Mouse (Mus musculus): ENCODE measurements at regions not wholly inside any gene's neighbourhood (a gene's known extent, or its start where the extent isn't known, plus 50 kb on each side); places are given as distances from the start of the nearest gene placed in this dataset.

DNA sequence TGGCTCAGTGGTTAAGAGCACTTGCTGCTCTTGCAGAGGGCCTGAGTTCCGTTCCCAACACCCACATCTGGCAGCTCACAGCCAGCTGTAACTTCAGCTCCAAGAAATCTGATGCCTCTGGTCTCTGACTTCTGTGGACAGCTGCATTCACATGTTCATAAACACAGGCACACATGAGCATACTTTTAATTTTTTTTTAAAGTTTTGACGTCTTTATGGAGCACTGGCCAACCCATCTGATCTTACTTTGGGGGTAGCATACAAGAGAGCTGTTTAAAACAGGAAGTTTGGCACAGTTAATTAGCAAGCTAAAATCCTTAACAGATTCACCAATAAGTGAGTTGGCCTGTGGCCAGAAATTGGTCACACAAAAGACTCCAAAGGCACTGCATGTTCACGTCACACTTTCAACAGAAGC is 81.2 kb upstream of the Atl2 start:
- no peak for DNase-seq (ENCODE audit: low spot score)

- no peak for DNase-seq (ENCODE audit: low spot score)
Observed at GRCm38 (mm10) chr17:79976518-79977100, 80.7 kb upstream of the Atl2 start.

GRCm38 (mm10) chr17:79975997-79976443 is 80.1 kb upstream of the Atl2 start:
- DNase-seq (ENCODE audit: low spot score): peak; percentile 83

- peak; percentile 70 for DNase-seq (ENCODE audit: low spot score)
Observed at GRCm38 (mm10) chr17:79975150-79975757, 79.3 kb upstream of the Atl2 start.

DNA sequence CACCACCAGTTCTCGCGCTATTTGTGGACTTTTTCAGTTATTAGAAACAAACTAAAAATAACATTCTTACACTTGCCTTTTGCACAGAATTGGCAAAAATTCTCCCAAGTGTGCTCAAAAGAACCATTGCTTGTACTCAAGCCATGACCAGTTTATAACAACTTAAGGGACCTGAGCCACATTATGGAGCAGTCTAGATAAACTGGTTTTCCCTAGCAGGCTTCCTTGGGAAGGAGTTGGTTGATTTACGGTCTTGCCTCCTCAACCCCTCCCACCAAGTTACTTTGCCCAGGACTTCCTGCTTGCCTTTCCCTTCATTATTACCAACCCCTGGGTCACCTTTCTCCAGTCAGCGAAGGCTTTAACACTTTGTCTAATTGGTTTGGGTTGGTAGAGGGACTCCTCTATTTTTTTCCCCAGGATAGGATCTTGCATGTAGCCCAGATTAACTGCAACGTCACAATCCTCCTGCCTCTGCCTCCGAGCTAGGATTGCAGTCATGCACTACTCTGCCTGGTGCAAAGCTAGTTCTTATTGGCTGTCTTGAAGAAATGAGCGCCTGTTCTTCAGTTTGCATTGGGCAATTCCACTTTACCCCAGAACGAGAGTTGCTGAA is 75.9 kb upstream of the Atl2 start:
- DNase-seq (ENCODE audit: low spot score): no peak

- DNase-seq (ENCODE audit: low spot score): peak; percentile 40
Observed at GRCm38 (mm10) chr17:79969500-79969972, 73.6 kb upstream of the Atl2 start.

- DNase-seq (ENCODE audit: low spot score): no peak
Observed at GRCm38 (mm10) chr17:79968819-79969218, 72.9 kb upstream of the Atl2 start.

DNA sequence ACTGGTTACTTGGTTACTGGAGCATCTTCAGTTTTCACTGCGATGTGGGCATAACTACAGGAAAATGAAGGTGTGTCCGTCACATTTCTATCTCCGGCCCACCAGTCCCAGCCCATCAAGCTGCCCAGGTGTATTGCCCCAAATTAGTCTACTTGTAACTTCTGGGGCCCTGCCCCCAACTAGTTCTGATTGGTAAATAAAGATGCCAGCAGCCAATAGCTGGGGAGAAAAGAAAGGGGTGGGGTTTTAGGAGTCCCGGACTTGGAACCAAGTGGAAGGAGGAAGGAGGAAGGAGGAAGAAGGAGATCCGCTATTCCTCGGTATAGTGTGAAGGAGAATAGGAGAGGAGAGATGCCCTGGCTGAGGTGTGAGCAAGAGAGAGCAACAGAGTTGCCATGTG is 71.1 kb upstream of the Atl2 start:
- DNase-seq (ENCODE audit: low spot score): no peak

DNA sequence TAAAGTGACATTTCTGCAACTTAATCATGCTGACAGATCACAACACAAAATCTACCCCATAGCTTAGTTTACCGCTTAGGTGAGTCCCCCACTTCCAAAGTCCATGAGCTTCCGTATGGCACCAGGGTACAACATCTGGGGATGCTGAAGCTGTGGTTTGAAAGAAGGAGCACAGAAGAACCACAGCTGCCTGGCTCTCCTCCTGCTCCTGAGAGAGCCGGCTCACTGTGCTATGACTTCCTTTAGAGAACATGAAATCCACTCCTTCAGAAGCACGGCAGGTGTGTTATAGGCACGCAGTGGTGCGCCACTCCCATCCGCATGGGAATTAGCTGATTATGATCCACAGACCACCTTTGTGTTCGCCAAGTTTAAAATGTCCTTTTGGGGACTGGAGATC is 69.7 kb upstream of the Atl2 start:
- peak; percentile 70 for DNase-seq (ENCODE audit: low spot score)

GRCm38 (mm10) chr17:79964850-79965249 is 68.9 kb upstream of the Atl2 start:
- peak; percentile 91 for DNase-seq (ENCODE audit: low spot score)

DNA sequence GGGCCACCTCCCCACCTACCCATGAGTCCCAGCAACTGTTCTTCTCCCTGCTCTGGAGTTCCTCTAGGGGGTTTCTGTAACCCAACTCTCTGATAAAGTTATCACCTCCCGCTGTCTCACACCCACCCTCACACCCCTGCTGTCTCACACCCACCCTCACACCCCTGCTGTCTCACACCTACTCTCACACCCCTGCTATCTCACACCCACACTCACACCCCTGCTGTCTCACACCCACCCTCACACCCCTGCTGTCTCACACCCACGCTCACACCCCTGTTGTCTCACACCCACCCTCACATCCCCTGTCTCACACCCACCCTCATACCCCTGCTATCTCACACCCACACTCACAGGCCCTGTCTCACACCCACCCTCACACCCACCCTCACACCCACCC is 67.4 kb upstream of the Atl2 start:
- no peak for DNase-seq (ENCODE audit: low spot score)

- no peak for DNase-seq (ENCODE audit: low spot score)
Observed at GRCm38 (mm10) chr17:79961391-79961790, 65.5 kb upstream of the Atl2 start.

GRCm38 (mm10) chr17:79960688-79961087 is 64.8 kb upstream of the Atl2 start:
- no peak for DNase-seq (ENCODE audit: low spot score)

- peak; percentile 74 for DNase-seq (ENCODE audit: low spot score)
Observed at GRCm38 (mm10) chr17:79955267-79955666, 59.3 kb upstream of the Atl2 start.

DNA sequence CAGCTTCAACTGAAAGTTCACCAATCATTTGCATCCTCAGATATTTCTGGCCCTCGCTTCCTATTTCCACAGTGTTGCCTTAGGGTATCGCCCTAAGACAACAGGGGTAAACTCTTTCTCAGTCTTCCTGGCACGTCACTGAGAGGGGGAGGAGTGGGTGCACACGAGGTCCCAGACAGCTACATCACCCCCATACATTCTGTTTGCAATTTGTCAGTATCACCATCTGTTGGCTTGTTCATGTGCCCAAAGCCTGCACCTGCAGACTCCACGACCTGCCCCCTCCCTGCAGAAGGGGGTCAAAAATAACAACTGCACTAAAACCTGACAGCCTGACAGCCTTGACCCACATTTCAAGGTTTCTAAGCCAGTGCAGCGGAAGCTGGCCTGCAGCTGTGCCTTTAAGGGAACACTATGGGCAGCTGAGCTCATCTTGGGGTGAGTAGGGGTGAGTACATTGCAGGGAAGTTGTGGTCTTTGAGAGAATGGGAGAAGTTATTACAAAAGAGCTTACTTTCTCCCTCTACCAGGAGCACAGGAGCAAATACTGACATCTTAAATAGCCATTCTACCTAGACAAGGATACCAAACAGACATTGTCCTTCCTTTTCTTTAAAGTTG is 58.8 kb upstream of the Atl2 start:
- peak; percentile 97 for DNase-seq (ENCODE audit: low spot score)

GRCm38 (mm10) chr17:79948591-79949475 is 52.9 kb upstream of the Atl2 start:
- DNase-seq (ENCODE audit: low spot score): no peak
